Mouse (Mus musculus) pancreas, adult 10 weeks (tissue): ENCODE data around the gene Phf14. TPM values are rescaled to one million over a fixed set of nuclear protein-coding genes. Genes with fewer than 3 reads are reported as not detected.

ENCODE experiments used
- polyA plus RNA-seq: library from polyadenylated mRNA; stranded (reverse); fragments of 350-450 nt; fragmentation: Illumina TruSeq; extraction: RNeasy Lipid Tissue Mini Kit (QIAGEN cat#74804); gene quantifications from one replicate; pipeline ENCODE4 v1.2.3, GENCODE M21; 2015; ENCODE audit warnings: low read depth, low replicate concordance; ENCODE audit not compliant: insufficient read depth

The Phf14 gene
- 7.7 TPM for polyA plus RNA-seq

GRCm38 (mm10) chr6:11907269-11908032, at the start of gene Phf14, which contains the start of gene Ndufa4:
TSS of gene Phf14 (plus strand) at chr6:11907809.
TSS of gene Ndufa4 (minus strand) at chr6:11907497.

Other genes with a start within 250 kb of the Phf14 start
- gene Ndufa4, start 312 bp upstream of the Phf14 start, polyA plus RNA-seq, result 119 TPM